Mouse (Mus musculus): Measurements from ENCODE around the gene Wbp1.

Wbp1 gene

DNA sequence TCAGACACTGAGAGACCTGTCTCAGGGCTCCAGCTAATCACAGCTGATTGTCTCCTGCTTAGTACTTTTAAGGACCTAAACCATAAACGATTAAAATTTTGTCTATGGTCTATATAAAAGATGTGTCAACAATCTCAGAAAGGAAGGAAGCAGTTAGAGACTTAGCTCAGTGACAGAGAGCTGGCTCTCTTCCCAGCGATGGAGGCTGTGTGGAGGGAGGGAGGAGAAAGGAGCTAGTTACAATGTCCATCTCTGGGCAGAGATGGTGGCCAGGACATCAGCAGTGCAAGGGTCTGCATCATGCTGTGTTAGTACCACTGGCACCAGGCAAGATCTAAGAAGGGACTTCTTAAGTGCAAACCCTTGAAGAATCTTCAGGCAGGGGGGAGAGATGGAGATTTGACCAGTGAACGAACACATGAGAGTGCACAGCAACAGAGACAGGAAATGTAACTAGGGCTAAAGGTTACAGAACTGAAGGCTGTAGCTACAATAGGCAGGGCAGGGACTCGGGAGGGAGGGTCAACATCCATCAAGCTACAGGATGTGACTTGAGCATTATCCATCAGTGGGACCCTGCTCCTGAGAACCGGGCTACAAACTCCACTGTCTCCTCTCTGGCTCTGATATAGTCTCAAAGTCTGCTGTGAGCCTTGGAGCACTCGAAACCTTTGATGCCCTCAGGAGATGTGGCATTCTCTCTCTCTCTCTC is 28.8 kb downstream of the Wbp1 start:
- no peak for TF ChIP-seq POU5F1 (IDR thresholded peaks at IDR 0.05; ENCODE audit: borderline replicate concordance, low read length)
- no peak for TF ChIP-seq NANOG (IDR thresholded peaks at IDR 0.05; ENCODE audit: borderline replicate concordance, low read length)
- no peak for TF ChIP-seq CTCF (conservative IDR thresholded peaks at IDR 0.05; ENCODE audit: low read length)
- H3K4me1 ChIP-seq (replicated peaks; ENCODE audit: low read depth, low read length): peaks cover 14% of the 10 kb centered on the region
- H3K4me3 ChIP-seq (replicated peaks; ENCODE audit: low read length): no peak overlapping the region
- H3K27me3 ChIP-seq (ENCODE audit: insufficient read depth, low read length): peaks cover 64% of the 10 kb centered on the region
- 0 out of 2 replicates have a peak, but pooled peaks cover 4% of the 10 kb centered on the region for H3K9me3 ChIP-seq (ENCODE audit: low read length)
- no peaks in the 10 kb centered on the region for H3K36me3 ChIP-seq (ENCODE audit: insufficient read depth, low read length)

DNA sequence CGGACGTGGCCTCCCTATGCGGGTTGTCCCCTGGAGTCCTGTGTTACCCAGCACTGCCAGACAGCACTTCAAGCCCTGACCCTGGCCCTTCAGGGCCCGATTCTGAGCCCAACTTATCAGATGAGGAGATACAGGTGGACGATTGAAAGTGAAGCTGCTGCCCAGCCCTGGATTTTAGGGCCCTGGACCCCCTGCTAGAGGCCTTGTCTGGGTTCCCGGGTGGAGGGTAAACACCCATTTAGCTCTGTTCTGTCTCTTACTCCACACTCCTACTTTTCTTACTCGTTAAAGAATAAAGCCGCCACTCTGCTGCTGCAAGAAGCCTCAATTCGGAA is 33.5 kb downstream of the Wbp1 start:
- TF ChIP-seq NANOG (IDR thresholded peaks at IDR 0.05; ENCODE audit: borderline replicate concordance, low read length) (no peak), POU5F1 (IDR thresholded peaks at IDR 0.05; ENCODE audit: borderline replicate concordance, low read length) (no peak), CTCF (conservative IDR thresholded peaks at IDR 0.05; ENCODE audit: low read length) (no peak)
- Histone ChIP-seq H3K4me1 (replicated peaks; ENCODE audit: low read depth, low read length) (peaks cover 30% of the 10 kb centered on the region), H3K27me3 (ENCODE audit: insufficient read depth, low read length) (peaks cover 90% of the 10 kb centered on the region), H3K36me3 (ENCODE audit: insufficient read depth, low read length) (peaks cover 1% of the 10 kb centered on the region; the same call in 1 of the 2 replicates), H3K9me3 (ENCODE audit: low read length) (no peaks in the 10 kb centered on the region), H3K4me3 (replicated peaks; ENCODE audit: low read length) (peak overlapping the region; percentile 62)

- TF ChIP-seq CTCF (conservative IDR thresholded peaks at IDR 0.05; ENCODE audit: low read length): no peak
- TF ChIP-seq NANOG (IDR thresholded peaks at IDR 0.05; ENCODE audit: borderline replicate concordance, low read length): no peak
- no peak for TF ChIP-seq POU5F1 (IDR thresholded peaks at IDR 0.05; ENCODE audit: borderline replicate concordance, low read length)
- Histone ChIP-seq H3K4me1 (replicated peaks; ENCODE audit: low read depth, low read length) (peaks cover 30% of the 10 kb centered on the region), H3K4me3 (replicated peaks; ENCODE audit: low read length) (peak overlapping the region; percentile 62), H3K27me3 (ENCODE audit: insufficient read depth, low read length) (peaks cover 89% of the 10 kb centered on the region), H3K9me3 (ENCODE audit: low read length) (no peaks in the 10 kb centered on the region), H3K36me3 (ENCODE audit: insufficient read depth, low read length) (peaks cover 6% of the 10 kb centered on the region)
Observed at GRCm38 (mm10) chr6:83087205-83087925, 34.0 kb downstream of the Wbp1 start.

- Histone ChIP-seq H3K9me3 (ENCODE audit: low read length) (no peaks in the 10 kb centered on the region), H3K4me1 (replicated peaks; ENCODE audit: low read depth, low read length) (peaks cover 30% of the 10 kb centered on the region), H3K27me3 (ENCODE audit: insufficient read depth, low read length) (peaks cover 82% of the 10 kb centered on the region), H3K4me3 (replicated peaks; ENCODE audit: low read length) (peak within 1 kb of the TSS; percentile 62), H3K36me3 (ENCODE audit: insufficient read depth, low read length) (peaks cover 13% of the 10 kb centered on the region)
- TF ChIP-seq NANOG (IDR thresholded peaks at IDR 0.05; ENCODE audit: borderline replicate concordance, low read length): no peak
- TF ChIP-seq POU5F1 (IDR thresholded peaks at IDR 0.05; ENCODE audit: borderline replicate concordance, low read length): no peak
- no peak for TF ChIP-seq CTCF (conservative IDR thresholded peaks at IDR 0.05; ENCODE audit: low read length)
Observed at GRCm38 (mm10) chr6:83086121-83087035, 35.0 kb downstream of the Wbp1 start, which contains the start of gene Lbx2. Gene Lbx2, plus strand, starts transcription at chr6:83086367.

DNA sequence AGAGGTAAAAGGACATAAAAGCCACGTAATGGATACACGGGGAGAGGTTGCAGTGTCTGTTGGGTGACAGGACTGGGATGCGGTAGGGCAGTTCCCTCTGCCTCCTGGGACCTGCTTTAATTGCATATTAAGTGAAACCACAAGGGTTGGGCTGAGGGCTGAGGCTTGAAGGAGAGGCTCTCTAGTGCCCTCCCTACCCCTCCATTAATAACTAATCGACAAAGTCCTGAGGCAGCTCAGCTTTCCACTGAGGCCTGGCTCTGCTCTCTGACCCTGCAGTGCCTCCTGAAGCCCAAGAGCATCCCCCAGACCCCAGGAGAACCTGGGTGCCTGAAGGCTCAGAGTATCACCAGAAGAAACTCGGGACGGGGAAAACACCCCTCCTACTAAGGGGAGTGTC is 36.9 kb downstream of the Wbp1 start:
- TF ChIP-seq POU5F1 (IDR thresholded peaks at IDR 0.05; ENCODE audit: borderline replicate concordance, low read length) (no peak), NANOG (IDR thresholded peaks at IDR 0.05; ENCODE audit: borderline replicate concordance, low read length) (no peak), CTCF (conservative IDR thresholded peaks at IDR 0.05; ENCODE audit: low read length) (no peak)
- no peak overlapping the region for H3K4me3 ChIP-seq (replicated peaks; ENCODE audit: low read length)
- peaks cover 32% of the 10 kb centered on the region for H3K36me3 ChIP-seq (ENCODE audit: insufficient read depth, low read length)
- H3K4me1 ChIP-seq (replicated peaks; ENCODE audit: low read depth, low read length): peaks cover 32% of the 10 kb centered on the region
- H3K9me3 ChIP-seq (ENCODE audit: low read length): no peaks in the 10 kb centered on the region
- H3K27me3 ChIP-seq (ENCODE audit: insufficient read depth, low read length): peaks cover 68% of the 10 kb centered on the region

GRCm38 (mm10) chr6:83083497-83083896 is 37.9 kb downstream of the Wbp1 start:
- TF ChIP-seq CTCF (conservative IDR thresholded peaks at IDR 0.05; ENCODE audit: low read length): no peak
- TF ChIP-seq NANOG (IDR thresholded peaks at IDR 0.05; ENCODE audit: borderline replicate concordance, low read length): no peak
- no peak for TF ChIP-seq POU5F1 (IDR thresholded peaks at IDR 0.05; ENCODE audit: borderline replicate concordance, low read length)
- Histone ChIP-seq H3K4me1 (replicated peaks; ENCODE audit: low read depth, low read length) (peaks cover 36% of the 10 kb centered on the region), H3K27me3 (ENCODE audit: insufficient read depth, low read length) (peaks cover 60% of the 10 kb centered on the region), H3K9me3 (ENCODE audit: low read length) (no peaks in the 10 kb centered on the region), H3K4me3 (replicated peaks; ENCODE audit: low read length) (no peak overlapping the region), H3K36me3 (ENCODE audit: insufficient read depth, low read length) (peaks cover 34% of the 10 kb centered on the region)

DNA sequence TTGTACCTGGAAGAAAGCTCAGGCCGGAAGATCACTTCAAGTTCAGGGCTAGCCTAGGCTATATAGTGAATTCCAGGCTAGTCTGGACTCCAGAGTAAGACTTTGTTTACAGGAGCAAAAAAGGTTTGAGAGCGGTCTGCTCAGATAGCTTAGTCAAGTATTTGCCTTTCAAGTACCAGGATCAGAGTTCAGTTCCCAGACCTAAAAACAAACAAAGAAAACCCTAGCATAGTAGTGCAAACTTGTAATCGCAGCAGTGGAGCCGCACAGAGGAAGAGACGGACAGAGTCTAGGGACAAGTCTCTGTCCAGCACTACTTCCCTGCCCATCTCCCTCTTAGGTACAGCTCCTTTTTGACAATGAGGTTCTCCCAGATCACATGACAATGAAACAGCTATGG is 41.1 kb downstream of the Wbp1 start:
- Histone ChIP-seq H3K4me3 (replicated peaks; ENCODE audit: low read length) (no peak overlapping the region), H3K27me3 (ENCODE audit: insufficient read depth, low read length) (peaks cover 43% of the 10 kb centered on the region), H3K4me1 (replicated peaks; ENCODE audit: low read depth, low read length) (peaks cover 21% of the 10 kb centered on the region), H3K9me3 (ENCODE audit: low read length) (no peaks in the 10 kb centered on the region), H3K36me3 (ENCODE audit: insufficient read depth, low read length) (peaks cover 34% of the 10 kb centered on the region)
- no peak for TF ChIP-seq NANOG (IDR thresholded peaks at IDR 0.05; ENCODE audit: borderline replicate concordance, low read length)
- TF ChIP-seq POU5F1 (IDR thresholded peaks at IDR 0.05; ENCODE audit: borderline replicate concordance, low read length): no peak
- TF ChIP-seq CTCF (conservative IDR thresholded peaks at IDR 0.05; ENCODE audit: low read length): no peak
